Mouse (Mus musculus): ENCODE measurements at regions not wholly inside any gene's neighbourhood (a gene's known extent, or its start where the extent isn't known, plus 50 kb on each side); places are given as distances from the start of the nearest gene placed in this dataset.

DNA sequence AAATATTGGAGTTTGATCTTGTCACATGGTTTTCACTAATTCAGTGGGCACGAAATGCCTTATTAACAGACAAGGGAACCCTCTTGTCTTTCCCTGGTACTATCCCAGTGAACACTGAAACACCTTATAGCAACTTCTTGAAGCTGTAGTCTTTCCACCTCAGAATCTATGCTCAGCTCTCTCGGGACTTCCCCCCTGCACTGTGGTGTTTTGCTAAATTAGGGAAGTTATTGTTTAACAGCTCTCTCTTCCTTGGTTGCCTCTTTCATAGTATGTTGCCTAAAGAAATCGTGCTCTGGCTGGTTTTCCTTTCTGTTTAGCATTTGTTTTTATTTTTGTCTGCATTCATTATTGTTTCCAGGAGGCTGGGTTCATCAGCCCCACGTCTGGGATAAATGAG lies 316.0 kb downstream of the Plk2 start:
- TF ChIP-seq SRF (IDR thresholded peaks at IDR 0.05; ENCODE audit: control insufficient read depth, insufficient read length, low read depth) (no peak), REST (IDR thresholded peaks at IDR 0.05; ENCODE audit: insufficient read depth, insufficient read length) (no peak), POLR2AphosphoS2 (IDR thresholded peaks at IDR 0.05; ENCODE audit: insufficient read length, low read depth) (no peak), MAX (IDR thresholded peaks at IDR 0.05; ENCODE audit: low read depth) (no peak), E2F4 (IDR thresholded peaks at IDR 0.05; ENCODE audit: insufficient read depth) (no peak), USF1 (IDR thresholded peaks at IDR 0.05; ENCODE audit: low read depth) (no peak), POLR2A (IDR thresholded peaks at IDR 0.05; ENCODE audit: insufficient read length, low read depth) (no peak), TCF12 (IDR thresholded peaks at IDR 0.05; ENCODE audit: insufficient read depth, poor library complexity, severe bottlenecking) (no peak), CEBPB (IDR thresholded peaks at IDR 0.05; ENCODE audit: insufficient read depth, poor library complexity, severe bottlenecking) (no peak)
- H3K4me3 ChIP-seq: no peak overlapping the region
- no peak overlapping the region for H3ac ChIP-seq (ENCODE audit: control insufficient read depth, insufficient read length)
- H3K27me3 ChIP-seq (ENCODE audit: control insufficient read depth, insufficient read depth, insufficient read length): no peaks in the 10 kb centered on the region
- no peak overlapping the region for H3K4me2 ChIP-seq (ENCODE audit: low read depth)
- H3K79me2 ChIP-seq (ENCODE audit: control insufficient read depth, insufficient read depth): no peaks in the 10 kb centered on the region
- no peaks in the 10 kb centered on the region for H3K36me3 ChIP-seq (ENCODE audit: control insufficient read depth, insufficient read depth)

DNA sequence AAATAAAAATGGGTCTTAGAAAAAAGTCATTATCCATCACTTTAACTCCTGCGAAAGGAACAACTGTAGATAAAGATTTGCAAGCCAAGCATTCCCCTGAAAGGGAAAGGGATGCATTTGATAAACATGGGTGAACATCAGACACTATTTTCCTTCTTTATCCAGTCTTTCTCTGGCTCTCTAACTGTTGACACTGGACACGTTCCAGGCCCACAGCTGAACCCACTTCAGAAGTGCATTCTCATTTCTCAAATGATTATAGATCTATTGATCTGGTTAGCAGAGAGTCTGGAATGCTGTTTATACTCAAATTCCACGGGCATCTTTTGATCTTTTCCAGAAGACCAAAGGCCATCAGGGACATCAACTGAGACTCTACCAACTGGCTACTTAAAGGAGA lies 317.7 kb downstream of the Plk2 start:
- Histone ChIP-seq H3K79me2 (ENCODE audit: control insufficient read depth, insufficient read depth) (no peaks in the 10 kb centered on the region), H3ac (ENCODE audit: control insufficient read depth, insufficient read length) (no peak overlapping the region), H3K4me3 (no peak overlapping the region), H3K36me3 (ENCODE audit: control insufficient read depth, insufficient read depth) (no peaks in the 10 kb centered on the region), H3K4me2 (ENCODE audit: low read depth) (no peak overlapping the region), H3K27me3 (ENCODE audit: control insufficient read depth, insufficient read depth, insufficient read length) (no peaks in the 10 kb centered on the region)
- TF ChIP-seq MYOD1 (IDR thresholded peaks at IDR 0.05; ENCODE audit: control insufficient read depth in 1 of 3, insufficient read length in 2 of 3, low read depth in 2 of 3) (no peak), E2F4 (IDR thresholded peaks at IDR 0.05; ENCODE audit: insufficient read depth) (no peak), CEBPB (IDR thresholded peaks at IDR 0.05; ENCODE audit: insufficient read depth, poor library complexity, severe bottlenecking) (no peak), USF1 (IDR thresholded peaks at IDR 0.05; ENCODE audit: low read depth) (no peak), POLR2AphosphoS2 (IDR thresholded peaks at IDR 0.05; ENCODE audit: insufficient read length, low read depth) (no peak), TCF12 (IDR thresholded peaks at IDR 0.05; ENCODE audit: insufficient read depth, poor library complexity, severe bottlenecking) (no peak), SRF (IDR thresholded peaks at IDR 0.05; ENCODE audit: control insufficient read depth, insufficient read length, low read depth) (no peak), TCF3 (IDR thresholded peaks at IDR 0.05; ENCODE audit: insufficient read length, low read depth) (no peak), POLR2A (IDR thresholded peaks at IDR 0.05; ENCODE audit: insufficient read length, low read depth) (no peak), REST (IDR thresholded peaks at IDR 0.05; ENCODE audit: insufficient read depth, insufficient read length) (no peak)

DNA sequence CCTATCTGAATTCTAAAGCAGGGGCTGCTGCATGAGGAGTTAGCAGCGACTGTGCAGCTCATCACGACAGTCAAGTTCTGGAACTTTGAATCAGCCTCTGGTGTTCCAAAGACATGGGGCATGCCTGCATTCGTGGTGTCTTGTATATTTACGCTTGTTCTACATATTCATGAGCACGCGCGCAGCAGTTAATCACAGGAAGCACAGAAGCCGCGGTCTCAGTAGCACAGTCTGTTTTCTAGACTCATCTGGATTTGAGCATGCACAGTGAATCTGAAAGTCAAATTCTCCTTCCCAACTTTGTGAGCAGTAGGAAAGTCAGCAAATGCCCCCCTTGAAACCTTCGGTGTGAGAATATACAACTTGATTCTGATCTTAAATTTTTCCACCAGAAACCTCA lies 327.3 kb downstream of the Plk2 start:
- Histone ChIP-seq H3ac (ENCODE audit: control insufficient read depth, insufficient read length) (no peak overlapping the region), H3K27me3 (ENCODE audit: control insufficient read depth, insufficient read depth, insufficient read length) (no peaks in the 10 kb centered on the region), H3K79me2 (ENCODE audit: control insufficient read depth, insufficient read depth) (no peaks in the 10 kb centered on the region), H3K36me3 (ENCODE audit: control insufficient read depth, insufficient read depth) (no peaks in the 10 kb centered on the region), H3K4me3 (no peak overlapping the region), H3K4me2 (ENCODE audit: low read depth) (no peak overlapping the region)
- no peak for TF ChIP-seq MYOD1 (IDR thresholded peaks at IDR 0.05; ENCODE audit: control insufficient read depth in 1 of 3, insufficient read length in 2 of 3, low read depth in 2 of 3)
- TF ChIP-seq USF1 (IDR thresholded peaks at IDR 0.05; ENCODE audit: low read depth): no peak
- no peak for TF ChIP-seq TCF12 (IDR thresholded peaks at IDR 0.05; ENCODE audit: insufficient read depth, poor library complexity, severe bottlenecking)
- TF ChIP-seq CEBPB (IDR thresholded peaks at IDR 0.05; ENCODE audit: insufficient read depth, poor library complexity, severe bottlenecking): no peak
- TF ChIP-seq TCF3 (IDR thresholded peaks at IDR 0.05; ENCODE audit: insufficient read length, low read depth): no peak
- TF ChIP-seq REST (IDR thresholded peaks at IDR 0.05; ENCODE audit: insufficient read depth, insufficient read length): no peak
- TF ChIP-seq POLR2A (IDR thresholded peaks at IDR 0.05; ENCODE audit: insufficient read length, low read depth): no peak
- TF ChIP-seq SRF (IDR thresholded peaks at IDR 0.05; ENCODE audit: control insufficient read depth, insufficient read length, low read depth): no peak
- TF ChIP-seq E2F4 (IDR thresholded peaks at IDR 0.05; ENCODE audit: insufficient read depth): no peak
- TF ChIP-seq POLR2AphosphoS2 (IDR thresholded peaks at IDR 0.05; ENCODE audit: insufficient read length, low read depth): no peak
- TF ChIP-seq MYOG (IDR thresholded peaks at IDR 0.05; ENCODE audit: control insufficient read depth in 1 of 3, insufficient read depth in 1 of 3, insufficient read length in 2 of 3, low read depth in 2 of 3): no peak
- no peak for TF ChIP-seq MAX (IDR thresholded peaks at IDR 0.05; ENCODE audit: low read depth)

DNA sequence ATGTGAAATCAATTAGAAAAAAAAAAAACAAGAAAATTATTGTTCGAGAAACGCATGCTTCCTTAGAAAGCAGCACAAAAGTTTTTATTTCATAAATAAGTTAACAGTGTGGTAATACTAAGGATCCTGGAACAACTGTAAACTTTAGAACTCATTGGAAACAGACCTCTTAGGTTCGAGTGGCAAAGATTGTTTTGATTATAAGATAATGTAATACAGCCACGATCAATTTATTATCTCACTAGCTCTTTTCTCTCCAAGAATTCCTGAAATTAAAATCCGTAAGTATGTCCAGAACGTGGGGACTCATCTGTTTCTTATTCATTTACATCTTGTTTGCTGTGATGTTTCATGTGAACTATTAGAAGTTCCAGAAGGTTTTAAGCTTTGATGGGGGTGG lies 327.9 kb downstream of the Plk2 start:
- H3K4me3 ChIP-seq: no peak overlapping the region
- H3K4me2 ChIP-seq (ENCODE audit: low read depth): no peak overlapping the region
- no peaks in the 10 kb centered on the region for H3K27me3 ChIP-seq (ENCODE audit: control insufficient read depth, insufficient read depth, insufficient read length)
- no peak overlapping the region for H3ac ChIP-seq (ENCODE audit: control insufficient read depth, insufficient read length)
- TF ChIP-seq SRF (IDR thresholded peaks at IDR 0.05; ENCODE audit: control insufficient read depth, insufficient read length, low read depth) (no peak), REST (IDR thresholded peaks at IDR 0.05; ENCODE audit: insufficient read depth, insufficient read length) (no peak), MYOD1 (IDR thresholded peaks at IDR 0.05; ENCODE audit: control insufficient read depth in 1 of 3, insufficient read length in 2 of 3, low read depth in 2 of 3) (no peak), POLR2A (IDR thresholded peaks at IDR 0.05; ENCODE audit: insufficient read length, low read depth) (no peak), POLR2AphosphoS2 (IDR thresholded peaks at IDR 0.05; ENCODE audit: insufficient read length, low read depth) (no peak), E2F4 (IDR thresholded peaks at IDR 0.05; ENCODE audit: insufficient read depth) (no peak), MAX (IDR thresholded peaks at IDR 0.05; ENCODE audit: low read depth) (no peak), USF1 (IDR thresholded peaks at IDR 0.05; ENCODE audit: low read depth) (no peak), MYOG (IDR thresholded peaks at IDR 0.05; ENCODE audit: control insufficient read depth in 1 of 3, insufficient read depth in 1 of 3, insufficient read length in 2 of 3, low read depth in 2 of 3) (no peak), TCF12 (IDR thresholded peaks at IDR 0.05; ENCODE audit: insufficient read depth, poor library complexity, severe bottlenecking) (no peak), TCF3 (IDR thresholded peaks at IDR 0.05; ENCODE audit: insufficient read length, low read depth) (no peak), CEBPB (IDR thresholded peaks at IDR 0.05; ENCODE audit: insufficient read depth, poor library complexity, severe bottlenecking) (no peak)
- no peaks in the 10 kb centered on the region for H3K79me2 ChIP-seq (ENCODE audit: control insufficient read depth, insufficient read depth)
- H3K36me3 ChIP-seq (ENCODE audit: control insufficient read depth, insufficient read depth): no peaks in the 10 kb centered on the region

DNA sequence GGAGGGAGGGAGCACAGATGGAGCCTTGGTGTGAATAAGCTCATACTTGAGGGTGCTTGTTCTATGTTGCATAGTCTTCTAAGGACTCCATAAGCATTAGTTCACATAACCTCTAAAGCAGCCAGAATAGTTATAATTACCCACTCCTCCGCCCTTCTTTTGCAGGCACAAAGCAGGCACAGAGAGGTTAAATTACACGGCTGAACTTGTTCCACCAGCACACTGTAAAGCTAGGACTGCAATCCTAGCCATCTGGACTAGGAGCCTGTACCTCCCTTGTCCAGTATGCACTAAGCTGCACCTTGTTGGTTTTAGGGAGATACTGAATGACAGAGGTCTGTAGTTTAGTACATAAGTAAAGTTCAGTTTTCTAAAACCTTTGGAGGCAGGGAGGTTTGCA lies 330.0 kb downstream of the Plk2 start:
- TF ChIP-seq MYOD1 (IDR thresholded peaks at IDR 0.05; ENCODE audit: control insufficient read depth in 1 of 3, insufficient read length in 2 of 3, low read depth in 2 of 3): no peak
- no peak for TF ChIP-seq TCF3 (IDR thresholded peaks at IDR 0.05; ENCODE audit: insufficient read length, low read depth)
- no peak for TF ChIP-seq E2F4 (IDR thresholded peaks at IDR 0.05; ENCODE audit: insufficient read depth)
- no peak for TF ChIP-seq MYOG (IDR thresholded peaks at IDR 0.05; ENCODE audit: control insufficient read depth in 1 of 3, insufficient read depth in 1 of 3, insufficient read length in 2 of 3, low read depth in 2 of 3)
- no peak for TF ChIP-seq POLR2A (IDR thresholded peaks at IDR 0.05; ENCODE audit: insufficient read length, low read depth)
- TF ChIP-seq USF1 (IDR thresholded peaks at IDR 0.05; ENCODE audit: low read depth): no peak
- TF ChIP-seq SRF (IDR thresholded peaks at IDR 0.05; ENCODE audit: control insufficient read depth, insufficient read length, low read depth): no peak
- TF ChIP-seq TCF12 (IDR thresholded peaks at IDR 0.05; ENCODE audit: insufficient read depth, poor library complexity, severe bottlenecking): no peak
- no peak for TF ChIP-seq REST (IDR thresholded peaks at IDR 0.05; ENCODE audit: insufficient read depth, insufficient read length)
- TF ChIP-seq MAX (IDR thresholded peaks at IDR 0.05; ENCODE audit: low read depth): no peak
- no peak for TF ChIP-seq POLR2AphosphoS2 (IDR thresholded peaks at IDR 0.05; ENCODE audit: insufficient read length, low read depth)
- H3K79me2 ChIP-seq (ENCODE audit: control insufficient read depth, insufficient read depth): no peaks in the 10 kb centered on the region
- H3K4me3 ChIP-seq: no peak overlapping the region
- H3K4me2 ChIP-seq (ENCODE audit: low read depth): no peak overlapping the region
- H3K27me3 ChIP-seq (ENCODE audit: control insufficient read depth, insufficient read depth, insufficient read length): no peaks in the 10 kb centered on the region
- H3K36me3 ChIP-seq (ENCODE audit: control insufficient read depth, insufficient read depth): no peaks in the 10 kb centered on the region
- no peak overlapping the region for H3ac ChIP-seq (ENCODE audit: control insufficient read depth, insufficient read length)

All from myocyte (in vitro differentiated cells).